Mouse (Mus musculus) heart, embryonic 12.5 days (tissue): ENCODE data around the gene Fgf10. TPM values are rescaled to one million over a fixed set of nuclear protein-coding genes. Genes with fewer than 3 reads are reported as not detected.

ENCODE experiments used
- ATAC-seq: fragments of 200-750 bp; cut with Nextera tagmentation; 2 replicates; pipeline ENCODE4 v1.8.0; 2017; ENCODE audit warnings: moderate TSS enrichment, moderate library complexity; ENCODE audit not compliant: insufficient number of reproducible peaks, low FRiP score
- H3K27ac ChIP-seq: fragments of 300-500 bp; sonication (generic); 2 replicates; pipeline ENCODE4 v1.5.1; 2016; ENCODE audit warnings: mild to moderate bottlenecking, moderate library complexity; ENCODE audit not compliant: poor library complexity, severe bottlenecking
- H3K27me3 ChIP-seq: fragments of 300-500 bp; sonication (generic); replicated peaks from 2 replicates; pipeline ENCODE4 v1.6.1; 2016; ENCODE audit warnings: mild to moderate bottlenecking, moderate library complexity
- H3K36me3 ChIP-seq: fragments of 300-500 bp; sonication (generic); 2 replicates; pipeline ENCODE4 v1.6.1; 2016; ENCODE audit warnings: mild to moderate bottlenecking, moderate library complexity
- H3K4me1 ChIP-seq: fragments of 300-500 bp; sonication (generic); replicated peaks from 2 replicates; pipeline ENCODE4 v1.6.1; 2016; ENCODE audit warnings: mild to moderate bottlenecking
- H3K4me2 ChIP-seq: fragments of 300-500 bp; sonication (generic); 2 replicates; pipeline ENCODE4 v1.6.1; 2016; ENCODE audit warnings: mild to moderate bottlenecking, moderate library complexity
- H3K4me3 ChIP-seq: fragments of 300-500 bp; sonication (generic); 2 replicates; pipeline ENCODE4 v1.5.1; 2016; ENCODE audit warnings: mild to moderate bottlenecking
- H3K9ac ChIP-seq: fragments of 300-500 bp; sonication (generic); 2 replicates; pipeline ENCODE4 v1.6.1; 2016; ENCODE audit warnings: mild to moderate bottlenecking, moderate library complexity
- H3K9me3 ChIP-seq: fragments of 300-500 bp; sonication (generic); replicated peaks from 2 replicates; pipeline ENCODE4 v1.6.1; 2016; ENCODE audit warnings: mild to moderate bottlenecking, moderate library complexity
- WGBS: fragments of 180-500 bp; shearing (Covaris S2); methylation state at CpG from one replicate; pipeline ENCODE4 v1.1.7; 2016; 5-methylcytosine and 5-hydroxymethylcytosine counted together
- polyA plus RNA-seq: library from polyadenylated mRNA; unstranded; fragments of >200 nt; fragmentation: Nextera tagmentation; extraction: Ambion mirVana; gene quantifications from 2 replicates; pipeline ENCODE4 v1.2.1, GENCODE M21; 2016

The Fgf10 gene
- polyA plus RNA-seq = 0.38 and 0.64 TPM in 2 replicates

DNA sequence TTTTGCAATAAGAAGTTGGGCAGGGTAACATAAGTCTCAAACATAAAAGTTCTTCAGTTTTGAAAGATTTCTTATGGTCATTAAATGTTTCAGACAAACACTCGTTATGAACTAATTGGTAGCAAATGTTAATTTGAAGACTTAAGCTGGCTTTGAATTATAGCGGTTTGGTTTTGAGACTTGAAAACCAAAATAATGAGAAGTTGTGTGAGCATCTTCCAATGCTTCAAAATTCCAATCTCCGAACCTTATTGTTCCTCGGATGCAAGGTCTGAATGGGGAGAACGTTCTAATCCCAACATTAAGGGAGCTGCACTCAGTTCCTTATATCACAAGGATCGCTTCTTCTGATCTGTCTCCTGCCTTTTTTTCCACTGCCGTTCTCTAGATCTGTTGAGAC lies at the start of gene Fgf10:
Fgf10 (plus strand) TSS at position 301 of the 400 bp plus-strand sequence.
- Histone ChIP-seq H3K9me3 (no peaks in the 10 kb centered on the region), H3K4me3 (no peak within 1 kb of the TSS), H3K4me1 (no peaks in the 10 kb centered on the region), H3K36me3 (no peaks in the 10 kb centered on the region), H3K9ac (no peak within 1 kb of the TSS), H3K27ac (no peak within 1 kb of the TSS), H3K27me3 (no peaks in the 10 kb centered on the region), H3K4me2 (no peak within 1 kb of the TSS)
- WGBS = 77% methylated on average over 7 of the region's 7 CpGs
- no peak for ATAC-seq

DNA sequence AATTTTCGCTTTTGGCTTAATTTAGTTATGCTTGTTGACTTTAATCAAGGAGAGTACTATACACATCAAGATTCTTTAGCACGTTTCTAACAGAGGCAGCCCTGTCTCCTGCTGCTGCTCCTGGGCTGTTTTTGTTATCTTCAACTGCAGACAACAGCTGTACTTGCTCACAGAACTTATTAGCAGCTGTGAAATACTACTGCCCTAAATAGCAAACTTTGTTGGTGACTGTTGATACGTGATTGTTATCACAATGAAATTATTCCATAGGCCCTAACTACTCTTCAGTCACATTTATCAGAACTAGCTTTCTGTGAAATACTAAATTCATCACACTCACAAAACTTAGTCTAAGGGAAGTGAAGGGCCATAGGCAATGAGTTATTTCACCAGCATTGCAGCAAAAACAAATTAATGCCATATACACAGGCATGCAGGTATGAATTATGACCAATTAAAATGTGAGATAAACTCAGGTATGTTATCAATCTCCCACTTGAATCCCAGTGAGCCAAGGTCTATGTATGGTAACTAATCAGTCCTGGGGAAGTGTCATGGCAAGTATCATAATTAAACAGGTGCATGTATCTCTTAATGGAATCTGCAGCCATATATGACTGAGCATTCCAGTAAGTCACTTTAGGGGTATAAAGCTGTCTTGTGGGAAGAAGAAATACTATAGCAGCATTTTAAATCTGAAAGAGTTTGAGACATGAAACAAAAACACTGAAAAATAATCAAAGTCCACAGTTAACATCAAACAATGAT lies 39.7 kb upstream of the Fgf10 start:
- no peak overlapping the region for H3K4me3 ChIP-seq
- no peak overlapping the region for H3K4me2 ChIP-seq
- H3K9ac ChIP-seq = no peak overlapping the region
- H3K9me3 ChIP-seq = no peaks in the 10 kb centered on the region
- H3K36me3 ChIP-seq = no peaks in the 10 kb centered on the region
- 17% methylated on average over 3 of the region's 3 CpGs for WGBS
- H3K27ac ChIP-seq = no peak overlapping the region
- no peaks in the 10 kb centered on the region for H3K27me3 ChIP-seq
- H3K4me1 ChIP-seq = no peaks in the 10 kb centered on the region
- ATAC-seq = no peak

DNA sequence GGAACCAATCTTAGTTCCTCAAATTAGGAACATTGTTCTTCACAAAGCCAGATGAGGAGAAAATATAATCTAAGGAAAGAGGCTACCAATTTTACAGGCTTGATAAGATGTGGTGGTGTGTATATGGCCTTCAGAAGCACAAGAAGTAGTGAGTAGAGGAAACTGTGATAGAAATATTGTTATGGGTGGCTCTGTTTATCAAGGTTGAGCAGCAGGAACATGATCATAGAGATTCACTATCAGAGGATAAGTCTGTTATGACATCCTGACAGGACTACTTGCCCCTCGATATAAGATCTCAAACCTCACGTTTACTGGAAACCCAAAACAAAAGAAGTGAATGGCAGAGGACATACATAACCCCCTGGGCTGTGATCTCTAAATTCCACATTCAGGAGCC lies 38.1 kb upstream of the Fgf10 start:
- no peak overlapping the region for H3K9ac ChIP-seq
- H3K4me1 ChIP-seq = peaks cover 5% of the 10 kb centered on the region; the same call in 1 of the 2 replicates
- H3K27me3 ChIP-seq = no peaks in the 10 kb centered on the region
- H3K27ac ChIP-seq = no peak overlapping the region
- no peak overlapping the region for H3K4me3 ChIP-seq
- 77% methylated on average over 2 of the region's 2 CpGs for WGBS
- ATAC-seq = no peak
- H3K36me3 ChIP-seq = no peaks in the 10 kb centered on the region
- no peak overlapping the region for H3K4me2 ChIP-seq
- no peaks in the 10 kb centered on the region for H3K9me3 ChIP-seq

DNA sequence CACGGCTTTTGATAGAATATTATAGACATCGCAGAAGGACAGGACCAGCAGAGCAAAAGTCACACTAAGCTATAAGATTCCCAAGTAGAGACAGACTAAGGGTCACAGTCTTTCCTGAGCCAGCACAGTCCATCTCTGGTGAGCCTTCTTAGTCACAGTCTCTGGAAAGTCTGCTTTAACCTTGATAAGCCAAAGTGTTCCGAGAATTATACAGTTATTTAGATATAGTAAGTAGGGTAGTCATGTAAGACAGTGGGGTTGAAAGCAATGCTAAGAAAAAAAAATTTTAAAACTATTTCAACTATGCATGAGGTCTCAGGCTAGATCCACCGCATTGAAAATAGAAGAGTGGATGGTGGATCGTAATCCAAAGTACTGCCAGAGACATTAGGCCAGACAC lies 33.5 kb upstream of the Fgf10 start:
- 71% methylated on average over 5 of the region's 5 CpGs for whole genome bisulfite sequencing
- H3K27me3 ChIP-seq = no peaks in the 10 kb centered on the region
- no peak overlapping the region for H3K27ac ChIP-seq
- no peak overlapping the region for H3K4me2 ChIP-seq
- no peaks in the 10 kb centered on the region for H3K36me3 ChIP-seq
- ATAC-seq = no peak
- H3K9ac ChIP-seq = no peak overlapping the region
- H3K4me1 ChIP-seq = peaks cover 5% of the 10 kb centered on the region; the same call in 1 of the 2 replicates
- no peak overlapping the region for H3K4me3 ChIP-seq
- H3K9me3 ChIP-seq = no peaks in the 10 kb centered on the region

DNA sequence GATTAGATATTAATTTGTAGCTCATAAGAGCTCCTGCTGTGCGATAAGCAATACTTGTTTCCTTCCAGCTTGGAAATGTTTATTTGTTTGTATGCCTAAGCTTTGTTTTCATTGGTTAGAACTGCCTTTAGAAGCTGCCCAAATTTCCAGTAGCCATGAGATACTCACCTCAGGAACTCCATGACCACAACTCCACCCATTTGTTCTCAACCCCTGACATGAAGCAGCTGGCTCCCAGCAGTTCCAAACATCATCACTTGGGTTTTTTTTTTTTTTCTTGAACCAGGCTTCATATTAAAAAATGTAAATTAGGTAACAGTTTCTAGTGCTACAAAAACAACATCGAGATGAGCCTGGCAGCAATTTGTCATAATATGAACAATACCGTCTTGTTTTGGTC lies 27.0 kb upstream of the Fgf10 start:
- no peak overlapping the region for H3K4me2 ChIP-seq
- 80% methylated on average over 3 of the region's 3 CpGs for WGBS
- no peaks in the 10 kb centered on the region for H3K9me3 ChIP-seq
- no peaks in the 10 kb centered on the region for H3K27me3 ChIP-seq
- no peaks in the 10 kb centered on the region for H3K36me3 ChIP-seq
- no peak overlapping the region for H3K9ac ChIP-seq
- no peak overlapping the region for H3K27ac ChIP-seq
- no peak overlapping the region for H3K4me3 ChIP-seq
- ATAC-seq = no peak
- no peaks in the 10 kb centered on the region for H3K4me1 ChIP-seq

DNA sequence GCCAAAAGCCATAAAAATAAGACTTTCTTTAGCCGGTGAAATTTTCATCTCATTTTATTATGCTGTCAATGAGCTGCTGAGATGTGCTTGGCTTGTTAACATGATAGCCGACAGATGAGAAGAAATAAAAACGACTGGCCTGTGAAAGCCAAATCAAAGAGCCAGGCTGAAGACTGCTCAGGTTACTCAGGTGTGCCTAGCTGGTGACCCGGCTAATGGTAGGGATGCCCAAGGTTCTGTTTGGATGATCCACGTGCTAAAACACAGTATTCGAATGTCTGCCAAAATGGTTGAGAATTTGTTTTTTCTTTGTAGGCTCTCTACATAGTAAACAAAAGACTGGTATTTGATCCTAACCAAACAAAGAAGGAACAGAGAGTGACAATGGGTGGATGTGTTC lies 26.5 kb upstream of the Fgf10 start:
- no peak overlapping the region for H3K4me2 ChIP-seq
- no peaks in the 10 kb centered on the region for H3K9me3 ChIP-seq
- H3K27me3 ChIP-seq = no peaks in the 10 kb centered on the region
- H3K4me1 ChIP-seq = no peaks in the 10 kb centered on the region
- 73% methylated on average over 6 of the region's 6 CpGs for WGBS
- H3K36me3 ChIP-seq = no peaks in the 10 kb centered on the region
- no peak for ATAC-seq
- no peak overlapping the region for H3K27ac ChIP-seq
- H3K9ac ChIP-seq = no peak overlapping the region
- no peak overlapping the region for H3K4me3 ChIP-seq

DNA sequence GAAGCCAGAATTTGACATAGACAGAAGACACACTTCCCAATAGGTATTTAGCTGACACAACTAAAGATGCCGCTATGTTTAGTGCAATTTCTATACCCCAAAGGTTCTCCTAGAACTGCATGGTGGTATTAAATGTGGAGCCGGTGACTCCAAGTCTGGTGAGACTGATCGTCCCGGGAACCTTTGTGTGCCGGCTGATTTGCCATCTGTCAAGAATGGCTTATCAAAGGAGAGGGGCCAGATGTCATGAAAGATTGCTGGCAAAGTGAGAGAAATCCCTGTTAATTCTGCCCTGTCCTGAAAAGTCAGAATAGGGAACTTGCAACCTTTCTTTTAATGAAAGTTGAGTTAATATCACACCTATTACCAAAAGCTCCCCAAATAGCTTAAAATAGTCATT lies 12.6 kb upstream of the Fgf10 start:
- H3K27me3 ChIP-seq = no peaks in the 10 kb centered on the region
- H3K4me3 ChIP-seq = no peak overlapping the region
- H3K36me3 ChIP-seq = no peaks in the 10 kb centered on the region
- ATAC-seq = no peak
- no peak overlapping the region for H3K27ac ChIP-seq
- WGBS = 52% methylated on average over 5 of the region's 5 CpGs
- no peaks in the 10 kb centered on the region for H3K4me1 ChIP-seq
- no peak overlapping the region for H3K9ac ChIP-seq
- no peak overlapping the region for H3K4me2 ChIP-seq
- no peaks in the 10 kb centered on the region for H3K9me3 ChIP-seq

DNA sequence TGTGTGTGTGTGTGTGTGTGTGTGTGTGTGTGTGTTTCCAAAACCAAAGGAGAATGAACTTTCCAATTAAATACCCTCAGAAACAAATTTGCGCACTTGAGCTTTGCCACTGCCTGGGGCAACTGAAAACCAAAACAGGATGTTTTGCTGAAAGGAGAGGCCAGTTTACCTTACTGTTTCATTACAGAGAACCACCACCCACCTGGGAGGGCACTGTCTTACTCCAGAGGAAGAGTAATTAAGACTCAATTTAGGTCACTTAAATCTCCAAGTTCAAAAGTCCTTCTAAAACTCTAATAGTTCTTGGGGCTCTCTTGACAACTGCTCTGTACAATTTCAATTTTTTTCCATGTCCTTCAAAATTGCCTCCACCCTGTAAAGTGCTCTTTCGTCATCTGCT lies 11.6 kb upstream of the Fgf10 start:
- Histone ChIP-seq H3K4me3 (no peak overlapping the region), H3K4me2 (no peak overlapping the region), H3K4me1 (no peaks in the 10 kb centered on the region), H3K27ac (no peak overlapping the region), H3K36me3 (no peaks in the 10 kb centered on the region), H3K27me3 (no peaks in the 10 kb centered on the region), H3K9me3 (no peaks in the 10 kb centered on the region), H3K9ac (no peak overlapping the region)
- WGBS = 84% methylated on average over 2 of the region's 2 CpGs
- ATAC-seq = no peak

DNA sequence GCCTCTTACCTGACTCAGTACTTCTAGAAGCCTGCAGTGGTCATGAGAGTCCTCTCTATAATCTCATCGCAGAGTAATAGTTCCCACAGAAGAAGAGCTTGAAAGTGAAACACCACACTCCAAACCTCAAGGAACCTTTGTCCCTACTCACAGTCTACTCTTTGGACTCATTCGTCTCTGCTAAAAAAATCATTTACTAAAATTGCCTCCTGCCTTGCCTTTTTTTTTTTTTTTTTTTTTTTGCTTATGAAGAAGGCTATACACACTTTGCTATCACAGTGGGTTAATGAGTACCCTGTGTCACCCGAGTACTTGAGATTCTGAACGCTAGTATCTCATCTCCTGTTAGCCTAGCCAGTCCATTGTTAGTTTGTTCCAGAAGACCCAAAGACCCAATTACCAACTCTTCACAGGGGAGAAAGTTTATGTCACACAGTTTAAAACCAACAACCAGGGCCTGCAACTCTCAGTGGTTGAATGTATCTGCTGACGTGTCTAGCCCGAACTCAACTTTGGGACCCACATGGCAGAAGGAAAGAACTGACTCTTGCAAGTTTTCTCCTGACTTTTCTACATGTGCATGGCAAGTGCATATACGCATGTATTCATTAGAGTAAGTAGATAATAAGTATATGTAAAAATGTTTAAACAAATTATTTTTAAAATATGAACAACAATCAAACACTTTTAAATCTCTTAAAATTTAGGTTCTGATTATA lies 10.8 kb upstream of the Fgf10 start:
- WGBS = 87% methylated on average over 7 of the region's 7 CpGs

DNA sequence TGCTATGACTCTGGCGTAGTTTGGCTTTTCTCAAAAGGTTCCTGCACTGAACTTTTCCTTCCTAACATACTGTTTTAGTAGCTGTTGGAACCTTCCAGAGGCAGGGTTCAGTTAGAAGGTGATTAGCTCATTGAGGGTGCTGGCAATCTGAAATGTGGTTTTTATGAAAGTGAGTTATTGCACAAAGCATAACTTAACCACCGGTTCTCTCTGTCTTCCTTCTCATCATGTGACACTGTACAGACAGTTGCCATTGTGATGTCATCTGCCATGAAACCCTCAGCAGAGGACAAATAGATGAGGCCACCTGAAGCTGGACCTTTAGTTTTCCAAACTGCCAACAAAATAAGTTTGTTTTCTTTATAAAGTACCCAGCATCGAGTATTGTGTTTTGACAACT lies 7.9 kb upstream of the Fgf10 start:
- no peak overlapping the region for H3K9ac ChIP-seq
- no peak overlapping the region for H3K27ac ChIP-seq
- no peaks in the 10 kb centered on the region for H3K27me3 ChIP-seq
- 79% methylated on average over 3 of the region's 3 CpGs for WGBS
- no peak overlapping the region for H3K4me2 ChIP-seq
- no peak for ATAC-seq
- no peak overlapping the region for H3K4me3 ChIP-seq
- H3K36me3 ChIP-seq = no peaks in the 10 kb centered on the region
- H3K9me3 ChIP-seq = no peaks in the 10 kb centered on the region
- H3K4me1 ChIP-seq = no peaks in the 10 kb centered on the region

More for the DNA sequence above, 10.8 kb upstream of the Fgf10 start:
- Histone ChIP-seq H3K9me3 (no peaks in the 10 kb centered on the region), H3K9ac (no peak overlapping the region), H3K4me3 (no peak overlapping the region), H3K27me3 (no peaks in the 10 kb centered on the region), H3K27ac (no peak overlapping the region), H3K4me1 (no peaks in the 10 kb centered on the region), H3K4me2 (no peak overlapping the region), H3K36me3 (no peaks in the 10 kb centered on the region)
- no peak for ATAC-seq

DNA sequence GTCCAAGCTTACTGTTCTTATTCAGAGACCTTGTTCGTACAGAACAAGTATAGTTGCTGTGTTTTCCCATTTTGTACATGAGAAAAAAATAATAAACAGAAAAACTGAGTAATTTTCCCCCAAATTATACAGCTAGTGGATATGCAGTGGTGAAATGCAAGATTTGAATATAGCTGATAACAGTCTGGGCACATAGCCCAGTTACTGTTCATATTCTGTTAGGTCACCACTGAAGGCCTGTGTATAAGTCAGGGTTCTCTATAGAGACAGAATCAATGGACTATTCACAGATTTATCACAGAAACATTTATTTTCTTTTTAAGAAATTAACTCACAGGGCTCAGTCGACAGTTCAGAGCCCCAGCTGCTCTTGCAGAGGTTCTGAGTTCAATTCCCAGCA lies 4.7 kb upstream of the Fgf10 start:
- Histone ChIP-seq H3K27ac (no peak overlapping the region), H3K27me3 (no peaks in the 10 kb centered on the region), H3K4me1 (no peaks in the 10 kb centered on the region), H3K4me2 (no peak overlapping the region), H3K9me3 (no peaks in the 10 kb centered on the region), H3K4me3 (no peak overlapping the region), H3K9ac (no peak overlapping the region), H3K36me3 (no peaks in the 10 kb centered on the region)
- no peak for ATAC-seq
- WGBS = 56% methylated on average over 2 of the region's 2 CpGs
